Comparison of ENCODE assay signal across 26 mouse cellular contexts in the genomic region with DNA sequence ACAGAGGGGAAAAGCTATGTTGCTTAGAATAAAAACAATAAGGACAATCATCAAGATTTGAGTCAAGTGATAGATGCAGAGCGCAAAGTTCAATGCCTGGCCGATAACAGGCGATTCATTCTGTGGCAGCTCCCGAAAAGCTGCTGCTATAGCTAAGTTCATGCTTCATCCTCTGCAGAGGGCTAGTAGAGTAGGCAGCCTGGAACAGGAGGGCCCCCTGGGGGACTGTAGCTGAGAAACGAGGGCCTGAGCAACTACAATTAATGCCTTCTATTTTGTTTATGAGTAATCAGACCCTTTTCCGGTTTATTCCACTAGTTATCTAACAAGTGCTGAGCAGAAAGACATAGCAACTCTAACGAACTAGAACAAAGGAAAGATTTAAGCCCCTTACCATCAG.
DNase-seq lines count a peak whose midpoint lies in the region; ATAC-seq and TF ChIP-seq lines count a peak whose summit lies in the region.
"Had no signal": no experiment of that assay in that cellular context is flagged by ENCODE, and none has a peak within 500 bp of the region (broad histone marks: within the 10 kb centered on the region; RNA-seq: fewer than 3 reads in every experiment).

No protein-coding gene starts in this region.

- H3K4me3 ChIP-seq in hindbrain, postnatal 0 days (ENCODE audit: low read length), result no peak overlapping the region
- H3K4me3 ChIP-seq in hindbrain, embryonic 11.5 days (ENCODE audit: low read depth, low read length), result no peak overlapping the region
- no peak overlapping the region for H3K4me3 ChIP-seq in lung, embryonic 14.5 days (ENCODE audit: low read depth, low read length)
- no peak overlapping the region for H3K4me3 ChIP-seq in neural tube, embryonic 14.5 days (ENCODE audit: low read depth, low read length)
- H3K4me3 ChIP-seq: heart, adult 2 months; heart, embryonic 13.5 days; hindbrain, embryonic 13.5 days; limb, embryonic 10.5 days; liver, embryonic 15.5 days; midbrain, embryonic 15.5 days had no signal

- no peaks in the 10 kb centered on the region for H3K36me3 ChIP-seq in hindbrain, postnatal 0 days (ENCODE audit: insufficient read depth, low read length)
- no peaks in the 10 kb centered on the region for H3K36me3 ChIP-seq in hindbrain, embryonic 11.5 days (ENCODE audit: control insufficient read depth, insufficient read depth, low read length)
- no peaks in the 10 kb centered on the region for H3K36me3 ChIP-seq in lung, embryonic 14.5 days (ENCODE audit: insufficient read depth)
- no peaks in the 10 kb centered on the region for H3K36me3 ChIP-seq in neural tube, embryonic 14.5 days (ENCODE audit: control insufficient read depth, insufficient read depth, low read length)
- H3K36me3 ChIP-seq: heart, embryonic 13.5 days; hindbrain, embryonic 13.5 days; limb, embryonic 10.5 days; liver, embryonic 15.5 days; midbrain, embryonic 15.5 days had no signal

- H3K4me2 ChIP-seq in hindbrain, postnatal 0 days (ENCODE audit: low read depth, low read length), result no peak overlapping the region
- no peak overlapping the region for H3K4me2 ChIP-seq in hindbrain, embryonic 11.5 days (replicated peaks; ENCODE audit: low read depth, low read length)
- no peak overlapping the region for H3K4me2 ChIP-seq in lung, embryonic 14.5 days
- H3K4me2 ChIP-seq in neural tube, embryonic 14.5 days (ENCODE audit: low read depth, low read length), result no peak overlapping the region
- H3K4me2 ChIP-seq: heart, embryonic 13.5 days; hindbrain, embryonic 13.5 days; liver, embryonic 15.5 days; midbrain, embryonic 15.5 days had no signal

- 0 out of 2 replicates have a peak, but pooled peaks have one; percentile 49 for ATAC-seq in hindbrain, postnatal 0 days
- ATAC-seq in hindbrain, embryonic 11.5 days (ENCODE audit: low FRiP score), result no peak
- peak; percentile 62; the same call in 1 of the 2 replicates for ATAC-seq in lung, embryonic 14.5 days (ENCODE audit: insufficient read depth)
- peak; percentile 61; the same call in 1 of the 2 replicates for ATAC-seq in neural tube, embryonic 14.5 days (ENCODE audit: low read depth)
- ATAC-seq: activated CD4-positive, CD25-positive, alpha-beta regulatory T cell, adult 4 months; inflammation-experienced regulatory T-cells, adult 6 months; midbrain, embryonic 15.5 days had no signal

- H3K27me3 ChIP-seq in hindbrain, postnatal 0 days (ENCODE audit: insufficient read depth, low read length), result no peaks in the 10 kb centered on the region
- no peaks in the 10 kb centered on the region for H3K27me3 ChIP-seq in hindbrain, embryonic 11.5 days (ENCODE audit: control insufficient read depth, insufficient read depth, low read length)
- H3K27me3 ChIP-seq in lung, embryonic 14.5 days (ENCODE audit: insufficient read depth, low read length), result no peaks in the 10 kb centered on the region
- no peaks in the 10 kb centered on the region for H3K27me3 ChIP-seq in neural tube, embryonic 14.5 days (ENCODE audit: control insufficient read depth, insufficient read depth, low read length)
- H3K27me3 ChIP-seq: heart, embryonic 13.5 days; hindbrain, embryonic 13.5 days; liver, embryonic 15.5 days; midbrain, embryonic 15.5 days had no signal

- 53% methylated on average over 7 of the region's 7 CpGs for WGBS in hindbrain, postnatal 0 days
- 73% methylated on average over 7 of the region's 7 CpGs for WGBS in hindbrain, embryonic 11.5 days
- 57% methylated on average over 7 of the region's 7 CpGs for WGBS in lung, embryonic 14.5 days
- 50% methylated on average over 7 of the region's 7 CpGs for WGBS in neural tube, embryonic 14.5 days

- H3K27ac ChIP-seq in hindbrain, postnatal 0 days, result no peak overlapping the region
- H3K27ac ChIP-seq in hindbrain, embryonic 11.5 days (ENCODE audit: low read depth, low read length), result no peak overlapping the region
- no peak overlapping the region for H3K27ac ChIP-seq in lung, embryonic 14.5 days (ENCODE audit: low read depth)
- H3K27ac ChIP-seq in neural tube, embryonic 14.5 days (ENCODE audit: low read depth, low read length), result no peak overlapping the region
- H3K27ac ChIP-seq: heart, adult 2 months; heart, embryonic 13.5 days; hindbrain, embryonic 13.5 days; limb, embryonic 10.5 days; liver, embryonic 15.5 days; midbrain, embryonic 15.5 days had no signal

- DNase-seq in cerebellum, postnatal 10 days, result peak; percentile 17 to 23
- no peak for DNase-seq in cerebellum, postnatal 4 days (ENCODE audit: low spot score in 2 of 2)
- peak; percentile 48 for DNase-seq in hindbrain, postnatal 0 days (ENCODE audit: low spot score)
- no peak for DNase-seq in hindbrain, embryonic 11.5 days (ENCODE audit: low spot score)
- DNase-seq in lung, embryonic 14.5 days, result peak; percentile 30
- DNase-seq in lung, postnatal 25 days (ENCODE audit: low spot score), result no peak
- DNase-seq in neural tube, embryonic 10.5 days (ENCODE audit: extremely low spot score, low spot score), result no peak
- DNase-seq: adrenal gland, adult 8-10 months; cerebellum, adult 18-20 months; cerebellum, postnatal 25 days; gastrocnemius, postnatal 10 days; heart, adult 2 months; heart, postnatal 14 days; kidney, adult 8-10 months; kidney, postnatal 25 days; liver; thymus, adult 18-20 months; thymus, postnatal 36 days had no signal

- TF ChIP-seq CTCF in hindbrain, postnatal 0 days (IDR thresholded peaks at IDR 0.05; ENCODE audit: low read depth), result peak; percentile 32
- peak; percentile 8; the same call in 1 of the 2 replicates for TF ChIP-seq CTCF in lung, embryonic 14.5 days (IDR thresholded peaks at IDR 0.05; ENCODE audit: low read depth)

- no peaks in the 10 kb centered on the region for H3K9me3 ChIP-seq in hindbrain, postnatal 0 days (ENCODE audit: low read length)
- no peaks in the 10 kb centered on the region for H3K9me3 ChIP-seq in hindbrain, embryonic 11.5 days (ENCODE audit: control insufficient read depth, low read length)
- H3K9me3 ChIP-seq in lung, embryonic 14.5 days (ENCODE audit: low read depth, low read length), result no peaks in the 10 kb centered on the region
- H3K9me3 ChIP-seq in neural tube, embryonic 14.5 days (ENCODE audit: control insufficient read depth, low read length), result no peaks in the 10 kb centered on the region
- H3K9me3 ChIP-seq: heart, embryonic 13.5 days; hindbrain, embryonic 13.5 days; limb, embryonic 10.5 days; liver, embryonic 15.5 days; midbrain, embryonic 15.5 days had no signal

- H3K9ac ChIP-seq in hindbrain, postnatal 0 days (replicated peaks; ENCODE audit: low read length), result no peak overlapping the region
- H3K9ac ChIP-seq in hindbrain, embryonic 11.5 days (ENCODE audit: low read depth, low read length), result no peak overlapping the region
- no peak overlapping the region for H3K9ac ChIP-seq in lung, embryonic 14.5 days
- H3K9ac ChIP-seq in neural tube, embryonic 14.5 days (replicated peaks; ENCODE audit: low read depth, low read length), result no peak overlapping the region
- H3K9ac ChIP-seq: heart, embryonic 13.5 days; hindbrain, embryonic 13.5 days; liver, embryonic 15.5 days; midbrain, embryonic 15.5 days had no signal

- H3K4me1 ChIP-seq in hindbrain, postnatal 0 days (ENCODE audit: insufficient read depth, low read length), result no peaks in the 10 kb centered on the region
- no peaks in the 10 kb centered on the region for H3K4me1 ChIP-seq in hindbrain, embryonic 11.5 days (replicated peaks; ENCODE audit: control insufficient read depth, insufficient read depth, low read length)
- H3K4me1 ChIP-seq in lung, embryonic 14.5 days (ENCODE audit: insufficient read depth), result no peaks in the 10 kb centered on the region
- H3K4me1 ChIP-seq in neural tube, embryonic 14.5 days (ENCODE audit: control insufficient read depth, insufficient read depth, low read length), result no peaks in the 10 kb centered on the region
- H3K4me1 ChIP-seq: heart, embryonic 13.5 days; hindbrain, embryonic 13.5 days; limb, embryonic 10.5 days; liver, embryonic 15.5 days had no signal

Comparison
In these comparisons a context has a peak if more than half of its experiments do, and no peak if none do; other contexts are left out.
1. DNase-seq: peak in cerebellum, postnatal 10 days (2 of 2), hindbrain, postnatal 0 days (single experiment) and lung, embryonic 14.5 days (single experiment); none in cerebellum, postnatal 4 days (0 of 2), hindbrain, embryonic 11.5 days (single experiment), lung, postnatal 25 days (single experiment) and neural tube, embryonic 10.5 days (single experiment).